Mouse (Mus musculus): ENCODE measurements at regions not wholly inside any gene's neighbourhood (a gene's known extent, or its start where the extent isn't known, plus 50 kb on each side); places are given as distances from the start of the nearest gene placed in this dataset.

DNA sequence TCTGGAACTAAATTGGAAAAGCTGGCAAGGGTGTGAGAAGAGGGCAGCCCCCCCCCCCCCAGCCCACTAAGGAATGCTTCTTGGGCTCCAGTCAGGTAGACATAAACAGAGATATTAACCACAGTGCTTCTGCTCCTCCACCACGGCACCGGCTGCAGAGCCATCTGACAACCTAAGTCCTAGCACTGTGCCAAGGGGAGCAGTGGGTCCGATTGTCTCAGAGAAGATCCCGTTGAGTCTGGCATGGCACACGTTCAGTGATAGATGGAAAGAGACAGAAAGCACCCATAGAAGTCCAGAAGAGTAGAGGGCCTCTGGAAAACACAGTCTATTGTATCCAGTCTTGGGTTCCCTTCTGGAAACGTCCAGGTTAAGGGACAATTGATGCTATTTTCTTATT lies 241.4 kb upstream of the Arglu1 start:
- TF ChIP-seq CTCF (IDR thresholded peaks at IDR 0.05; ENCODE audit: low read depth) = no peak
- TF ChIP-seq EP300 (IDR thresholded peaks at IDR 0.05; ENCODE audit: low read depth) = no peak
